Mouse (Mus musculus): ENCODE results near the gene Sez6. TPM values are rescaled to one million over a fixed set of nuclear protein-coding genes. Genes with fewer than 3 reads are reported as not detected.

The Sez6 gene
- polyA plus RNA-seq, 1 experiment from 2014 or later, result 2.3 TPM

- Histone ChIP-seq H3K9me3 (no peaks in the 10 kb centered on the region), H3K4me1 (peaks cover 51% of the 10 kb centered on the region), H3K27me3 (replicated peaks; ENCODE audit: low read depth, poor library complexity, severe bottlenecking) (peaks cover 93% of the 10 kb centered on the region), H3K27ac (replicated peaks) (no peak overlapping the region), H3K4me3 (no peak overlapping the region), H3K36me3 (replicated peaks) (no peaks in the 10 kb centered on the region)
- DNase-seq (ENCODE audit: low spot score), result no peak
- WGBS, result 85% methylated on average over 9 of the region's 9 CpGs
Observed at GRCm38 (mm10) chr11:77896011-77896410, 34.6 kb upstream of the Sez6 start.

DNA sequence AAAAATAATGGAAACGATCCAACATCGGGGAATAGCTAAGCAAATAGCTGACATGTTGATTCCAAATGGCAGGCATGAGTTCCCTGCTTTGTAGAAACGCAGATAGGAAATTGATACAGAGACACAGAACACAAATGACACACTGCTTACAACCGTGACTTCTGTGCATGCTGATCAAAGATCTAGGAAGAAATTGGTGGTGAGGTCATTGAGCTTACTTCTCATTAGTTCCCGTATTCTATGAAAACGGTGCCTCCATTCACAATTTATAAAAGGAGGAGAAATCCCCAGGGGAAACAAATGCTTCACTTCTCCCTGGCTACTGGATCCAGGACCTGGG lies 34.1 kb upstream of the Sez6 start:
- Histone ChIP-seq H3K27me3 (replicated peaks; ENCODE audit: low read depth, poor library complexity, severe bottlenecking) (peaks cover 97% of the 10 kb centered on the region), H3K36me3 (replicated peaks) (no peaks in the 10 kb centered on the region), H3K4me3 (peak overlapping the region; percentile 42), H3K9me3 (no peaks in the 10 kb centered on the region), H3K27ac (replicated peaks) (no peak overlapping the region), H3K4me1 (peaks cover 55% of the 10 kb centered on the region)
- 43% methylated on average over 6 of the region's 6 CpGs for WGBS
- no peak for DNase-seq (ENCODE audit: low spot score)

- Histone ChIP-seq H3K4me1 (peaks cover 62% of the 10 kb centered on the region), H3K27me3 (replicated peaks; ENCODE audit: low read depth, poor library complexity, severe bottlenecking) (peaks cover 98% of the 10 kb centered on the region), H3K27ac (replicated peaks) (peak overlapping the region; percentile 45; the same call in 1 of the 2 replicates), H3K36me3 (replicated peaks) (no peaks in the 10 kb centered on the region), H3K4me3 (peak overlapping the region; percentile 42), H3K9me3 (no peaks in the 10 kb centered on the region)
- peak; percentile 49 for DNase-seq (ENCODE audit: low spot score)
- WGBS, result 14% methylated on average over 23 of the region's 23 CpGs
Observed at GRCm38 (mm10) chr11:77896820-77897805, 33.5 kb upstream of the Sez6 start.

DNA sequence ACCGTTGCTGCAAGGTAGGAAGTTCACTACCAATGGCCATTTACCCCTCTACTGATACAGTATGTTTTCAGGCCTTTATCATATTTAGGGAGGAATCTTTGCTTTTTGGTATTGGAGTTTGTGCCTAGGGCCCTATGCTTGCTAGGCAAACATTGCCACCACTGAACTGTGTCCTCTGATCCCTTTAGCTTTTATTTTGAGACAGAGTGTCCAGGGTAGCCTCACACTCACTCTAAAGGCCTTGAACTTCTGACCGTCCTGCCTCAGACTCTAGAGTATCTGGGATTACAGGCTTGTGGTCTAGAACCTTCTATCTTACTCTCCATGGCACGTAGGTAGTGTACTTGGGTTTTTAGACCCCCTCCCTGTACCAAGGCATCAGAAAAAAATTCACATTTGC lies 30.4 kb upstream of the Sez6 start:
- WGBS, result 89% methylated on average over 3 of the region's 3 CpGs
- Histone ChIP-seq H3K36me3 (replicated peaks) (no peaks in the 10 kb centered on the region), H3K4me1 (peaks cover 43% of the 10 kb centered on the region), H3K27me3 (replicated peaks; ENCODE audit: low read depth, poor library complexity, severe bottlenecking) (peaks cover 93% of the 10 kb centered on the region), H3K9me3 (no peaks in the 10 kb centered on the region), H3K27ac (replicated peaks) (no peak overlapping the region), H3K4me3 (no peak overlapping the region)
- no peak for DNase-seq (ENCODE audit: low spot score)

GRCm38 (mm10) chr11:77900696-77901095 lies 29.9 kb upstream of the Sez6 start:
- WGBS, result 92% methylated on average over 4 of the region's 4 CpGs
- peaks cover 88% of the 10 kb centered on the region for H3K27me3 ChIP-seq (replicated peaks; ENCODE audit: low read depth, poor library complexity, severe bottlenecking)
- no peak for DNase-seq (ENCODE audit: low spot score)

DNA sequence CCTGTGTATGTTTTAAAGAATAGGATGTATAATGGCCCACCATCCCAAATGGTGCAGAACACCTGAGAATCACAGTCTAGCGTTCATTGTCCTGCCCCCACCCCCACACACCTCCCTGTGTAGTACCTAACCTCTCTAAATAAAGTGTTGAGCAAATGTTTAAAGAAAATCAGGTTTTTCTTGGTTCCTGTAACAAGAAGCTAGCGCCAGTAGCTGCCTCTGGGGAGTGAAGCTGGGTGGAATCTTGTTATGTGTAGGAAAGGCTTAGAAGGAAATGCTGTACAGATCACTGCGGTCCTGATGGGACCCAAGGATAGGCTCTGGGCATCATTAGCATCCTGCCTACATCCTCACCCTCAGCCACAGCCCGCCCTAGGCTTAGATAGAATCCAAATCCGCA lies 29.2 kb upstream of the Sez6 start:
- no peak for DNase-seq (ENCODE audit: low spot score)
- H3K9me3 ChIP-seq, result no peaks in the 10 kb centered on the region
- no peak overlapping the region for H3K4me3 ChIP-seq
- 56% methylated on average over 5 of the region's 5 CpGs for WGBS
- peaks cover 35% of the 10 kb centered on the region for H3K4me1 ChIP-seq
- no peaks in the 10 kb centered on the region for H3K36me3 ChIP-seq (replicated peaks)
- H3K27me3 ChIP-seq (replicated peaks; ENCODE audit: low read depth, poor library complexity, severe bottlenecking), result peaks cover 81% of the 10 kb centered on the region
- no peak overlapping the region for H3K27ac ChIP-seq (replicated peaks)

More at GRCm38 (mm10) chr11:77900696-77901095, 29.9 kb upstream of the Sez6 start:
- peaks cover 38% of the 10 kb centered on the region for H3K4me1 ChIP-seq
- no peak overlapping the region for H3K4me3 ChIP-seq
- H3K27ac ChIP-seq (replicated peaks), result no peak overlapping the region
- H3K36me3 ChIP-seq (replicated peaks), result no peaks in the 10 kb centered on the region
- H3K9me3 ChIP-seq, result no peaks in the 10 kb centered on the region

DNA sequence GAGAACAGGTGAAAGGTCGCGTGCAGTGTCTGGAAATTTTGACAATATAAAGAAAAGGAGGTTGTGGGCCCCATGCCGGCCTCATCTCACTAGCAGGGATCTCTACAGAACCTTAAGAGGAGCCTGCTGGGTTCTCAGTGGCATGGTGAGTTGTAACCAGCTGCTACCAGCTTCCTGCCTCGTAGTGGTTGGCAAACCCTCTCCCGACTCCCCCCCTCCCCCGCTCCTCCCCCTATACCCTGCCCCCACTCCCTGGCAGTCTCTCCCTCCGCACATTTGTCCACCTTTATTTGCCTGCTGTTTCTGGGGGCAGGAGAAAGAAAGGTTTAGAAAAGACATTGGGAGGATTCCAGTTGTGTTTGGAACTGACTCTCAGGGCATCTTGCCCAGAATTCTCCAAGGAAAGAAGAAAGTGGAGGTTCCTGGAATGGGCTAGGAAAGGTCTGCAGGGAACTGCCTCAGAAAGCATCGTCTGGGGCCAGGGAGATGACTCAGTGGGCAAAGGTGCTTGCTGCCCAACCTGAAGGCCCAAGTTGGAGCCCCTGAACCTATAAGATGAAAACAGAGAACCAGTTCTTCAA lies 28.7 kb upstream of the Sez6 start:
- peaks cover 35% of the 10 kb centered on the region for H3K4me1 ChIP-seq
- WGBS, result 44% methylated on average over 8 of the region's 8 CpGs

DNA sequence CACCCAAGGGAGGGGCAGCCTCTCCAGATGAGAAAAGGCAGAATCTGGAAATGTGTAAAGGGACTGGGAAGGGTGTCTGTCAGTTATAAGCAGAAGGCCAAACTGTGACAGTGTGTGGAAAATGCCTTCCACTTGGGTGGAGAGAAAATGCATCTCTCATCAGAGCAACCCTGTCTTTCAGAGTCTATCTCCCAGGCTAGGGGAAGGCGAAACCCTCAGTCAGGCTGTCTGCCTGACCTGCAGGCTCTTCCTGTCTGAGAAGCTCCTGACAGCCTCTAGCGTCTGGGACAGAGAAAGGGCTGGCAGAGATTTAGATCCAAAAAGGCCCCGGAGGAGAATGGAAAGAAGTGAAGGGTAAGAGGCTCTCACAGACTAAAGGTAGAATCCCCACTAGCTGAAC lies 26.8 kb upstream of the Sez6 start:
- H3K27ac ChIP-seq (replicated peaks), result no peak overlapping the region
- WGBS, result 27% methylated on average over 3 of the region's 3 CpGs

More for the DNA sequence above, 28.7 kb upstream of the Sez6 start:
- no peak for DNase-seq (ENCODE audit: low spot score)
- peaks cover 81% of the 10 kb centered on the region for H3K27me3 ChIP-seq (replicated peaks; ENCODE audit: low read depth, poor library complexity, severe bottlenecking)
- H3K27ac ChIP-seq (replicated peaks), result no peak overlapping the region
- H3K4me3 ChIP-seq, result no peak overlapping the region
- no peaks in the 10 kb centered on the region for H3K9me3 ChIP-seq
- H3K36me3 ChIP-seq (replicated peaks), result no peaks in the 10 kb centered on the region

GRCm38 (mm10) chr11:77904707-77905106 lies 25.9 kb upstream of the Sez6 start:
- H3K27me3 ChIP-seq (replicated peaks; ENCODE audit: low read depth, poor library complexity, severe bottlenecking), result peaks cover 78% of the 10 kb centered on the region
- H3K36me3 ChIP-seq (replicated peaks), result no peaks in the 10 kb centered on the region
- H3K27ac ChIP-seq (replicated peaks), result no peak overlapping the region
- no peak for DNase-seq (ENCODE audit: low spot score)
- WGBS, result 57% methylated on average over 1 of the region's 1 CpGs
- H3K4me1 ChIP-seq, result peaks cover 37% of the 10 kb centered on the region
- no peak overlapping the region for H3K4me3 ChIP-seq
- H3K9me3 ChIP-seq, result no peaks in the 10 kb centered on the region

More for the DNA sequence above, 26.8 kb upstream of the Sez6 start:
- Histone ChIP-seq H3K4me3 (no peak overlapping the region), H3K27me3 (replicated peaks; ENCODE audit: low read depth, poor library complexity, severe bottlenecking) (peaks cover 80% of the 10 kb centered on the region), H3K36me3 (replicated peaks) (no peaks in the 10 kb centered on the region), H3K4me1 (peaks cover 31% of the 10 kb centered on the region), H3K9me3 (no peaks in the 10 kb centered on the region)
- no peak for DNase-seq (ENCODE audit: low spot score)

DNA sequence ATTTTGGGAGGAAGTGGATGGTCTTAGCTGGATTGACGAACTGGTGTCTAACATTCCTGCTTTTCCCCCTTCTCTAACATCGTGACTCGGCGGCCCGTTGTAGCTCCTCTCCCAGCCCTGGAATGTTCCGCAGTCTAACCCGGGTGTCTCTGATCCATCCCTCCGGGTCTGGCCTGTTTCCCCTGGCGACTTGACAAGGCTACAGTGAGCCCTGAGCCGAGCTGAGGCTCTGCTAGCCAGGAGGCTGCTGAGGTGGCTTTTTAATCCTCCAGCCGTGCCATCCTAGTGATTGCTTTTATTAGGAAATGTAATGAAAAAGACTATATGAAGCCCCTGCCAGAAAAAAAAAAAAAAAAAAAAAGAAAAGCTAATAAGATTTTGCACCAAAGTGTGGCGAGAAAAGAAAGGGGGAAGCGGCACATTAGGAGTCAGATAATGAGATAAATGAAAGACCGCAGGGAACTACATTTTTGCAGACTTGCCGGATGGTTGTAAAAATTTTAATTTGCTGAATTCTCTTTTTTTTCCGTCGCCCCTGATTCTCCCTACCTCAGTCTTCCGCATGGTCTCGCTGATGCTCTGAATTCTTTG lies 24.4 kb upstream of the Sez6 start:
- H3K4me1 ChIP-seq, result peaks cover 45% of the 10 kb centered on the region
- DNase-seq (ENCODE audit: low spot score), result no peak
- 41% methylated on average over 19 of the region's 19 CpGs for WGBS
- H3K4me3 ChIP-seq, result peak overlapping the region; percentile 36; the same call in 1 of the 2 replicates
- no peaks in the 10 kb centered on the region for H3K9me3 ChIP-seq
- H3K27ac ChIP-seq (replicated peaks), result peak overlapping the region; percentile 78; the same call in 1 of the 2 replicates
- H3K36me3 ChIP-seq (replicated peaks), result no peaks in the 10 kb centered on the region
- H3K27me3 ChIP-seq (replicated peaks; ENCODE audit: low read depth, poor library complexity, severe bottlenecking), result peaks cover 68% of the 10 kb centered on the region

DNA sequence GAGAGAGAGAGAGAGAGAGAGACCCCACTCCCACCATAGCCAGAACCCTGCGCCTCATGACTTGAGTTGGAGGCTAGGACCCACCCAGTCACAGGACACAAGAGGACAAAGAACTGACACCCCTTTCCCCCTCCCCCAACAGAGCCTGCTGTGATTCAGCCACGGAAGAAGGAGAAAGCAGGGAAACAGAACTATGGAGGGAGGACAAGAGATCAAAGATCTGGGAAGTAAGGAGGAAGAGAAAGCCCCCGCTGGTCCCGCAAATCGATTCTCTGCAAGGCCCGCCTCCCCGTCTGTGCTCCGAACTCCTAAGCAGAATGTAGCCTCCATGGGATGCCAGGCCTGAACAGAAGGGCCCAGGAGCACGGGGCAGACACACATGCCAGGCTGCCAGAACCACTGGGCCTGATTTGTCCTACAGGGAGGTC lies 23.8 kb upstream of the Sez6 start:
- Histone ChIP-seq H3K4me3 (peak overlapping the region; percentile 36), H3K4me1 (peaks cover 40% of the 10 kb centered on the region), H3K9me3 (no peaks in the 10 kb centered on the region), H3K27me3 (replicated peaks; ENCODE audit: low read depth, poor library complexity, severe bottlenecking) (peaks cover 65% of the 10 kb centered on the region), H3K27ac (replicated peaks) (peak overlapping the region; percentile 78), H3K36me3 (replicated peaks) (no peaks in the 10 kb centered on the region)
- 9% methylated on average over 9 of the region's 9 CpGs for WGBS
- peak; percentile 37 for DNase-seq (ENCODE audit: low spot score)

- H3K9me3 ChIP-seq, result no peaks in the 10 kb centered on the region
- no peak for DNase-seq (ENCODE audit: low spot score)
- H3K27me3 ChIP-seq (replicated peaks; ENCODE audit: low read depth, poor library complexity, severe bottlenecking), result peaks cover 66% of the 10 kb centered on the region
- peaks cover 38% of the 10 kb centered on the region for H3K4me1 ChIP-seq
- WGBS, result 83% methylated on average over 4 of the region's 4 CpGs
- H3K4me3 ChIP-seq, result no peak overlapping the region
- H3K36me3 ChIP-seq (replicated peaks), result no peaks in the 10 kb centered on the region
- no peak overlapping the region for H3K27ac ChIP-seq (replicated peaks)
Observed at GRCm38 (mm10) chr11:77908468-77908867, 22.1 kb upstream of the Sez6 start.
